Mouse (Mus musculus) forebrain, embryonic 10.5 days (tissue): ENCODE measurements around the gene Vmo1. TPM values are rescaled to one million over a fixed set of nuclear protein-coding genes. Genes with fewer than 3 reads are reported as not detected.
"Not testable (repeated sequence)": the region's sequence is repeated elsewhere in the genome, so short reads cannot be mapped to it uniquely, and the experiment has no call there.

Experiments
- DNase-seq: peaks from one replicate; pipeline ENCODE4 v3.0.0-alpha.2; 2017; ENCODE audit warnings: low spot score; ENCODE audit errors: extremely low spot score
- H3K27ac ChIP-seq: fragments of 300-500 bp; sonication (generic); 2 replicates; pipeline ENCODE4 v1.5.1; 2016; ENCODE audit warnings: mild to moderate bottlenecking
- H3K27me3 ChIP-seq: fragments of 300-500 bp; sonication (generic); 2 replicates; pipeline ENCODE4 v1.6.1; 2016; ENCODE audit warnings: mild to moderate bottlenecking; ENCODE audit not compliant: poor library complexity, severe bottlenecking
- H3K36me3 ChIP-seq: fragments of 300-500 bp; sonication (generic); replicated peaks from 2 replicates; pipeline ENCODE4 v1.6.1; 2016; ENCODE audit warnings: mild to moderate bottlenecking, moderate library complexity
- H3K4me1 ChIP-seq: fragments of 300-500 bp; sonication (generic); 2 replicates; pipeline ENCODE4 v1.6.1; 2016
- H3K4me3 ChIP-seq: fragments of 300-500 bp; sonication (generic); 2 replicates; pipeline ENCODE4 v1.5.1; 2016; ENCODE audit warnings: mild to moderate bottlenecking, moderate library complexity
- H3K9me3 ChIP-seq: fragments of 300-500 bp; sonication (generic); 2 replicates; pipeline ENCODE4 v1.6.1; 2016; ENCODE audit warnings: mild to moderate bottlenecking, moderate library complexity
- WGBS: fragments of 180-500 bp; shearing (Covaris S2); methylation state at CpG from one replicate; pipeline ENCODE4 v1.1.7; 2016; 5-methylcytosine and 5-hydroxymethylcytosine counted together
- polyA plus RNA-seq: library from polyadenylated mRNA; unstranded; fragments of >200 nt; fragmentation: Nextera tagmentation; extraction: Ambion mirVana; gene quantifications from 2 replicates; pipeline ENCODE4 v1.2.1, GENCODE M21; 2016

Vmo1 gene
- polyA plus RNA-seq, 1 experiment from 2014 or later = 0.22 TPM

DNA sequence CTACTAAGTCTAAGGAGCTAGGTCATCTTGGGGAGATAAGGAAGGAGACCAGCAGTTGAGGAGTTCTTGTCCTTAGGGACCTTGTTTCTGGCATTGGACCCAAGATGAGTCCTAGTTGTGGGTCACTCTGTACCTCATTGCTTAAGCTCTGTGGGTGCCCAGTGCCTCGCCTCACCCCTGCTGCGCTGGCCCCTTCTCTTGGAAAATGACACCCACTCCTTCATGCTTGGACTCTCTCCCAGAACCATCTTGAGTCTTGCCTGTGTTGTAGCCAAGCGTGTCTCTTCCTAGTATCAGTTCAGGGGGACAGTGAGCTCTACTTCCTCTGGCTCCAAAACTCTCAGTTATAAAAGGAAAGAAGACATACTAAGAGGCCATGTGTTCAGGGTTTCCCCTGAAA, 25.3 kb downstream of the Vmo1 start:
- H3K27me3 ChIP-seq = no peaks in the 10 kb centered on the region
- peaks cover 5% of the 10 kb centered on the region for H3K9me3 ChIP-seq
- WGBS = 84% methylated on average over 3 of the region's 3 CpGs
- H3K4me3 ChIP-seq = no peak overlapping the region
- no peak overlapping the region for H3K27ac ChIP-seq
- no peaks in the 10 kb centered on the region for H3K36me3 ChIP-seq
- no peaks in the 10 kb centered on the region for H3K4me1 ChIP-seq
- no peak for DNase-seq

DNA sequence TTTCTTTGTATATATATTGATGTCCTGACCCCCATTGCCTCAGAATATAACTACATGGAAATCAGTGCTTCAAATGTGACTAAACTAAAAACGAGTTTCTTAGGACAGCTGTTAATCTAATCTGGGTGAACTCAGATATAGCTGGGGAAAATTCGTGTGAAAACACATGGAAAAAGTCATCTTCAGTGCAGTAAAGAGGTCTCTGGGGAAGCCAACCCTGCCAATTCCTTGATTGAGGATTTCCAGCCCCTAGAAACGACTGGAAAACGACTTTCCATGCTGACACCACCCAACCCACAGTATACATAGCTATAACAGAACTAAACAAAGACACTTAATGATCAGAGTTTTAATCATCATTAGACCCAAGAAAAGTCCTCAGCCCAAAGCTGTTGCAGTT, 26.6 kb downstream of the Vmo1 start:
- 70% methylated on average over 4 of the region's 4 CpGs for WGBS
- no peaks in the 10 kb centered on the region for H3K4me1 ChIP-seq
- no peak for DNase-seq
- H3K9me3 ChIP-seq = peaks cover 5% of the 10 kb centered on the region
- H3K27me3 ChIP-seq = no peaks in the 10 kb centered on the region
- no peak overlapping the region for H3K27ac ChIP-seq
- no peak overlapping the region for H3K4me3 ChIP-seq
- H3K36me3 ChIP-seq = no peaks in the 10 kb centered on the region

GRCm38 (mm10) chr11:70485498-70485897, 28.9 kb downstream of the Vmo1 start:
- H3K36me3 ChIP-seq = no peaks in the 10 kb centered on the region
- DNase-seq = no peak
- WGBS = 69% methylated on average over 2 of the region's 2 CpGs
- no peak overlapping the region for H3K27ac ChIP-seq
- H3K9me3 ChIP-seq = no peaks in the 10 kb centered on the region
- no peak overlapping the region for H3K4me3 ChIP-seq
- H3K4me1 ChIP-seq = no peaks in the 10 kb centered on the region
- H3K27me3 ChIP-seq = no peaks in the 10 kb centered on the region

- WGBS = 88% methylated on average over 12 of the region's 12 CpGs
- DNase-seq = no peak
Observed at GRCm38 (mm10) chr11:70474872-70475534, 39.4 kb downstream of the Vmo1 start.

DNA sequence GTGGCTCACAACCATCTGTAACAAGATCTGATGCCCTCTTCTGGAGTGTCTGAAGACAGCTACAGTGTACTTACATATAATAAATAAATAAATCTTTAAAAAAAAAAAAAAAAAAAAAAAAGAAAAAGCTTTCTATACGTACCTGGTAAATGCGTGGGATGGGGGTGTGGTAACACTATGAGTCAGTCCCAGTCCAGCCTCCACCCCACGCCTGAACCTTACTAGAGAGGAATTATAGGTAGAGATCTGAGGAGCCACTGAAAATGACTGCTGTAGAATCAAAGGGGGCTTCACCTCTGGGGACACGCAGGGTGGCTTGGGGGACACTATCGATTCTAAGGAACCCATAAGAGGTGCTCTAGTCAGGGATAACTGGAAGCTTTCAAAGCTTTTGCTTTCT, 41.1 kb downstream of the Vmo1 start:
- not testable (repeated sequence) for H3K4me3 ChIP-seq, H3K36me3 ChIP-seq, H3K9me3 ChIP-seq, H3K27ac ChIP-seq, DNase-seq, H3K27me3 ChIP-seq, H3K4me1 ChIP-seq
- WGBS = 90% methylated on average over 5 of the region's 5 CpGs

More at GRCm38 (mm10) chr11:70474872-70475534, 39.4 kb downstream of the Vmo1 start:
- Histone ChIP-seq H3K9me3 (no peaks in the 10 kb centered on the region), H3K4me3 (no peak overlapping the region), H3K36me3 (no peaks in the 10 kb centered on the region), H3K4me1 (no peaks in the 10 kb centered on the region), H3K27me3 (no peaks in the 10 kb centered on the region), H3K27ac (no peak overlapping the region)

- no peaks in the 10 kb centered on the region for H3K27me3 ChIP-seq
- H3K4me1 ChIP-seq = no peaks in the 10 kb centered on the region
- no peak for DNase-seq
- H3K9me3 ChIP-seq = no peaks in the 10 kb centered on the region
- H3K27ac ChIP-seq = no peak overlapping the region
- H3K4me3 ChIP-seq = no peak overlapping the region
- no peaks in the 10 kb centered on the region for H3K36me3 ChIP-seq
Observed at GRCm38 (mm10) chr11:70472716-70473115, 41.7 kb downstream of the Vmo1 start.

GRCm38 (mm10) chr11:70469764-70470163, 44.7 kb downstream of the Vmo1 start:
- Histone ChIP-seq H3K36me3 (no peaks in the 10 kb centered on the region), H3K4me3 (no peak overlapping the region), H3K4me1 (peaks cover 13% of the 10 kb centered on the region), H3K9me3 (no peaks in the 10 kb centered on the region), H3K27ac (no peak overlapping the region), H3K27me3 (peaks cover 28% of the 10 kb centered on the region)
- DNase-seq = no peak
- WGBS = 91% methylated on average over 3 of the region's 3 CpGs

DNA sequence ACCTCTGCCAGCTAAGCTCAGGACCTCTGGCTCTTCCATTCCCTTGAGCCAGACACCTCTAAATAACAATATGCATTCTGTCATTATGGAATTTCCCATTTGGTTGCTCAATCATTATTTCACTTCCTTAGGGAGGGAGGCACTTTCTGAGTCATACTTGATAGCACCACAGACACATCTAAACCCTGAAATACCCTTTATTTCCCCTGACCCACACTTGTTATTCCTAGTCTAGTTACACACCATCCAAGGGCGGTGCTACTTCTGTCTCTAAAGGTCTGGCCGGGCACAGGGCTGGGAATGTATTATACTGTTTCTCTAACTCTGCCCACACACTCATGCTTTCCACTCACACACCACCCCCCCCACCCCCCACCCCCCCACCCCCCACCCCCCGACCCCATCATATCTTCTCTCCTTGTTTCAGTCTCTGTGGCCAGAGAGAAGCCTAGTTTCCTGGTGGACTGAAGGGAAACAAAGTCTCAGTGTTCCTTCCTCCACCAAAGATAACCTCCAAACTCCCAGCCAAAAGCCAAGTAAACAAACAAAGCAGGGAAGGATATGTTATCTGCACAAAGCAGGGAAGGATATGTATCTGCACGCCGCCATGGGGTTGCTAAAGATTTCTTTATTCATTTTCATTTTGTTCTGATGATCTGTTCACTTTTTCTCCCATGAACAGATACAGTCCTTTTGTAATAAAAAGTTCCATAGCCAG, 46.4 kb downstream of the Vmo1 start:
- 84% methylated on average over 5 of the region's 5 CpGs for WGBS

GRCm38 (mm10) chr11:70465824-70466223, 48.6 kb downstream of the Vmo1 start:
- H3K4me3 ChIP-seq = peak overlapping the region; percentile 36
- no peaks in the 10 kb centered on the region for H3K9me3 ChIP-seq
- peaks cover 63% of the 10 kb centered on the region for H3K27me3 ChIP-seq
- no peak for DNase-seq
- no peaks in the 10 kb centered on the region for H3K36me3 ChIP-seq
- H3K27ac ChIP-seq = peak overlapping the region; percentile 46; the same call in 1 of the 2 replicates
- H3K4me1 ChIP-seq = peaks cover 13% of the 10 kb centered on the region
- 12% methylated on average over 23 of the region's 23 CpGs for WGBS

More for the DNA sequence above, 46.4 kb downstream of the Vmo1 start:
- DNase-seq = no peak
- Histone ChIP-seq H3K9me3 (no peaks in the 10 kb centered on the region), H3K27me3 (peaks cover 44% of the 10 kb centered on the region), H3K4me3 (no peak overlapping the region), H3K4me1 (peaks cover 13% of the 10 kb centered on the region), H3K27ac (no peak overlapping the region), H3K36me3 (no peaks in the 10 kb centered on the region)

- Histone ChIP-seq H3K36me3 (no peaks in the 10 kb centered on the region), H3K27me3 (peaks cover 69% of the 10 kb centered on the region), H3K27ac (peak overlapping the region; percentile 58; the same call in 1 of the 2 replicates), H3K4me3 (peak overlapping the region; percentile 36), H3K9me3 (no peaks in the 10 kb centered on the region), H3K4me1 (peaks cover 13% of the 10 kb centered on the region)
- WGBS = 20% methylated on average over 16 of the region's 16 CpGs
- no peak for DNase-seq
Observed at GRCm38 (mm10) chr11:70465211-70465610, 49.2 kb downstream of the Vmo1 start.

DNA sequence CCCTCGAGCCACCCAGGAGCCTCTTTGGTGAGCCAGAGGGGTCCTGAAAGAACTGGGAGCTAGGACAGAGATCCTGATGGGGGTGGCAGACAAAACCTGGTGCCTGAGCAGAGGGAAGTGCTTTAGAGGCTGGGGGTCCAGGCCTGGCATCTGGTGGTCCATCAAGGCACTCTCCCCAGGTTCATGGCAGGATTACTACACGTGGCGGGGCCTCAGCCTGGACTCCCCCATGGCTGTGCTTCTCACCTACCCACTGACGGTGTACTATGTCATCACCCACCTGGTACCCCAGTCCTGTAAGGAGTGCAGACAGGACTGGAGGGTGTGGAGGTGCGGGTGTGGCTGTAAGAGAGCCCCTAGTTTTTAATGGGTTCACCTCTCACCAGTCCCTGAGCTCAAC, 50.4 kb downstream of the Vmo1 start:
- DNase-seq = no peak
- WGBS = 79% methylated on average over 5 of the region's 5 CpGs
- peaks cover 23% of the 10 kb centered on the region for H3K4me1 ChIP-seq
- H3K27me3 ChIP-seq = peaks cover 81% of the 10 kb centered on the region
- H3K4me3 ChIP-seq = no peak overlapping the region
- no peaks in the 10 kb centered on the region for H3K36me3 ChIP-seq
- no peak overlapping the region for H3K27ac ChIP-seq
- H3K9me3 ChIP-seq = no peaks in the 10 kb centered on the region
